Mouse (Mus musculus) erythroblast, embryonic 14.5 days (primary cell): Measurements from ENCODE around the gene Cntln.

Experiments used
- GATA1 ChIP-seq: IDR thresholded peaks from 2 replicates; pipeline ENCODE4 v1.6.1; 2012; ENCODE audit warnings: low read length, inconsistent platforms, mixed read lengths
- TAL1 ChIP-seq: IDR thresholded peaks from 3 replicates; pipeline ENCODE4 v1.6.1; 2012; ENCODE audit warnings: low read length, inconsistent platforms, mixed read lengths

- TF ChIP-seq GATA1, result no peak
- no peak for TF ChIP-seq TAL1
Measured at GRCm38 (mm10) chr4:84884539-84885270, 596 bp downstream of the Cntln start.
